Mouse (Mus musculus) bone marrow, adult 2 months (tissue): ENCODE data around the gene Pcdh9. TPM values are rescaled to one million over a fixed set of nuclear protein-coding genes. Genes with fewer than 3 reads are reported as not detected.

Experiments
- H3K27ac ChIP-seq: fragments of 200-500 bp; 2 replicates; pipeline ENCODE4 v1.5.1; 2012; ENCODE audit warnings: low read depth, mild to moderate bottlenecking, control low read depth, inconsistent platforms, low read length; ENCODE audit not compliant: control insufficient read depth, poor library complexity, insufficient read depth
- H3K4me1 ChIP-seq: fragments of 200-500 bp; 2 replicates; pipeline ENCODE4 v1.6.1; 2011; ENCODE audit warnings: low read length; ENCODE audit not compliant: control insufficient read depth, insufficient read depth
- H3K4me3 ChIP-seq: fragments of 200-500 bp; replicated peaks from 2 replicates; pipeline ENCODE3; 2011; ENCODE audit warnings: mild to moderate bottlenecking, low read depth, low read length, control low read depth; ENCODE audit not compliant: control insufficient read depth
- CTCF ChIP-seq: fragments of 200-500 bp; IDR thresholded peaks from 2 replicates; pipeline ENCODE4 v1.5.1; 2011; ENCODE audit warnings: low read length, control low read depth; ENCODE audit not compliant: control insufficient read depth, insufficient read depth
- POLR2A ChIP-seq: fragments of 200-500 bp; IDR thresholded peaks from 2 replicates; pipeline ENCODE4 v1.6.1; 2011; ENCODE audit warnings: low read depth, mild to moderate bottlenecking, control low read depth, low read length, borderline replicate concordance; ENCODE audit not compliant: control insufficient read depth
- WGBS: fragments of 180-500 bp; shearing (Covaris S2); methylation state at CpG from one replicate; pipeline ENCODE4 v1.1.7; 2018; 5-methylcytosine and 5-hydroxymethylcytosine counted together
- polyA plus RNA-seq: library from polyadenylated mRNA; stranded (reverse); fragments of >200 nt; gene quantifications from 2 replicates; pipeline ENCODE4 v1.2.4, GENCODE M21; 2011; ENCODE audit warnings: low replicate concordance; ENCODE audit not compliant: missing spikeins, insufficient read depth, insufficient read length

Gene Pcdh9
- polyA plus RNA-seq, 1 experiment = 1.8 TPM

- Histone ChIP-seq H3K27ac (no peak overlapping the region), H3K4me3 (no peak overlapping the region), H3K4me1 (no peaks in the 10 kb centered on the region)
- 72% methylated on average over 6 of the region's 6 CpGs for WGBS
- TF ChIP-seq CTCF (no peak), POLR2A (no peak)
Measured at GRCm38 (mm10) chr14:93350906-93351305, 539.6 kb downstream of the Pcdh9 start.

GRCm38 (mm10) chr14:93349166-93349565 is 541.3 kb downstream of the Pcdh9 start:
- no peak overlapping the region for H3K27ac ChIP-seq
- no peak overlapping the region for H3K4me3 ChIP-seq
- TF ChIP-seq CTCF (no peak), POLR2A (no peak)
- H3K4me1 ChIP-seq = no peaks in the 10 kb centered on the region
- WGBS = 72% methylated on average over 7 of the region's 7 CpGs

- Histone ChIP-seq H3K4me3 (no peak overlapping the region), H3K4me1 (no peaks in the 10 kb centered on the region), H3K27ac (no peak overlapping the region)
- TF ChIP-seq POLR2A (no peak), CTCF (no peak)
- 44% methylated on average over 2 of the region's 2 CpGs for WGBS
Measured at GRCm38 (mm10) chr14:93347031-93347430, 543.4 kb downstream of the Pcdh9 start.

- TF ChIP-seq CTCF = no peak
- no peak for TF ChIP-seq POLR2A
- H3K4me1 ChIP-seq = no peaks in the 10 kb centered on the region
- 55% methylated on average over 3 of the region's 3 CpGs for WGBS
- no peak overlapping the region for H3K4me3 ChIP-seq
- no peak overlapping the region for H3K27ac ChIP-seq
Measured at GRCm38 (mm10) chr14:93342781-93343180, 547.7 kb downstream of the Pcdh9 start.

GRCm38 (mm10) chr14:93341390-93341789 is 549.1 kb downstream of the Pcdh9 start:
- no peak overlapping the region for H3K4me3 ChIP-seq
- 65% methylated on average over 5 of the region's 5 CpGs for WGBS

GRCm38 (mm10) chr14:93329247-93329646 is 561.2 kb downstream of the Pcdh9 start:
- H3K27ac ChIP-seq = no peak overlapping the region
- TF ChIP-seq CTCF (no peak), POLR2A (no peak)

More at GRCm38 (mm10) chr14:93341390-93341789, 549.1 kb downstream of the Pcdh9 start:
- Histone ChIP-seq H3K27ac (no peak overlapping the region), H3K4me1 (no peaks in the 10 kb centered on the region)
- TF ChIP-seq POLR2A = no peak
- no peak for TF ChIP-seq CTCF

GRCm38 (mm10) chr14:93317393-93317792 is 573.1 kb downstream of the Pcdh9 start:
- TF ChIP-seq POLR2A = no peak
- no peak for TF ChIP-seq CTCF
- no peak overlapping the region for H3K27ac ChIP-seq
- no peaks in the 10 kb centered on the region for H3K4me1 ChIP-seq
- H3K4me3 ChIP-seq = no peak overlapping the region

More at GRCm38 (mm10) chr14:93329247-93329646, 561.2 kb downstream of the Pcdh9 start:
- Histone ChIP-seq H3K4me3 (no peak overlapping the region), H3K4me1 (no peaks in the 10 kb centered on the region)

DNA sequence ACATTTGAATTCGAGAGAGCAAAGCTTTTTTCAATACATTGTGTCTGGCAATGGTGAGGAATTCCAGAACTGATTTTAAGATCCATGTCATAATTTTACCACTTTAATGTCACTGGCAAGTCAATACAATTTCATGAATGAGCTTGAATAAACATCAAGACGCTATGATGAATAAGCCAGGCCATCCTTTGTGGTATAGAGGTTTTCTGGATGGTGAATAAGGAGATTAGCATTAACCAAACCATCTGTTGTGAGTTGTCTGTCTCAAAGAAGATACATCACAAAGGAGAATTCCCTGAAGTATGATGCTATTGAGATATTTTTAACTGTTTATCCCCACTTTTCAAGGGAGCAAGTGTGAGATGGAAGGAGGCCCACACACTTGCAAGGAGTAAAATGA is 602.1 kb downstream of the Pcdh9 start:
- 62% methylated on average over 2 of the region's 2 CpGs for WGBS

DNA sequence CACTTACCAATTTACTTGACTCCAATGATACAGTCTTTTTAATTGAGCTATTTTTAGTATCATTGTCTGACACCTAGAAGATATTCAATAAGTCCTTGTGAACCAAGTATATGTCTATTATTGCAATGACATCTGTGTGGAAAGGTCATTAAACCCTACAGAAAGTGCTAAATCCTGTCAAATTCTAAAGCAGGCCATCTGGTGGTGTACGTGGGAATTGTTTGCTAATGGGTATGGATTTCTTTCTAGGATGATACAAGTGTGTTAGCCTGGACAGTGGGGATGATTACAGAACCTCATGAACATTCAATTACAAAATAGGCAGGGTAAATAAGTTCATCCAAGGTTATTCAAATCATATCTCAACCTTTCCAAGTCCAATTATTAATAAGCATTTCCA is 602.8 kb downstream of the Pcdh9 start:
- WGBS = 43% methylated on average over 1 of the region's 1 CpGs
- Histone ChIP-seq H3K27ac (no peak overlapping the region), H3K4me1 (no peaks in the 10 kb centered on the region), H3K4me3 (no peak overlapping the region)
- no peak for TF ChIP-seq CTCF
- TF ChIP-seq POLR2A = no peak

More for the DNA sequence above, 602.1 kb downstream of the Pcdh9 start:
- TF ChIP-seq POLR2A (no peak), CTCF (no peak)
- no peak overlapping the region for H3K27ac ChIP-seq
- no peak overlapping the region for H3K4me3 ChIP-seq
- H3K4me1 ChIP-seq = no peaks in the 10 kb centered on the region
